Mouse (Mus musculus) liver, embryonic 16.5 days (tissue): Measurements from ENCODE around the gene Dnajc17. TPM values are rescaled to one million over a fixed set of nuclear protein-coding genes. Genes with fewer than 3 reads are reported as not detected.

ENCODE experiments used
- ATAC-seq: fragments of 200-750 bp; cut with Nextera tagmentation; 2 replicates; pipeline ENCODE4 v1.8.0; 2017; ENCODE audit warnings: low read depth, mild to moderate bottlenecking, moderate number of reproducible peaks, moderate library complexity
- H3K27ac ChIP-seq: fragments of 300-500 bp; sonication (generic); 2 replicates; pipeline ENCODE4 v1.5.1; 2014; ENCODE audit warnings: mild to moderate bottlenecking, low read length
- H3K27me3 ChIP-seq: fragments of 300-500 bp; sonication (generic); 2 replicates; pipeline ENCODE4 v1.6.1; 2014; ENCODE audit warnings: low read depth, low read length, mixed read lengths; ENCODE audit not compliant: control insufficient read depth, insufficient read depth
- H3K36me3 ChIP-seq: fragments of 300-500 bp; sonication (generic); 2 replicates; pipeline ENCODE4 v1.6.1; 2014; ENCODE audit warnings: mild to moderate bottlenecking; ENCODE audit not compliant: control insufficient read depth, insufficient read depth
- H3K4me1 ChIP-seq: fragments of 300-500 bp; sonication (generic); 2 replicates; pipeline ENCODE4 v1.6.1; 2014; ENCODE audit warnings: low read depth, low read length, mixed read lengths; ENCODE audit not compliant: control insufficient read depth
- H3K4me2 ChIP-seq: fragments of 300-500 bp; sonication (generic); 2 replicates; pipeline ENCODE4 v1.6.1; 2014; ENCODE audit warnings: low read depth, low read length, mixed read lengths
- H3K4me3 ChIP-seq: fragments of 300-500 bp; sonication (generic); 2 replicates; pipeline ENCODE4 v1.5.1; 2014; ENCODE audit warnings: low read depth, mild to moderate bottlenecking, low read length
- H3K9ac ChIP-seq: fragments of 300-500 bp; sonication (generic); 2 replicates; pipeline ENCODE4 v1.6.1; 2014; ENCODE audit warnings: low read depth, low read length
- H3K9me3 ChIP-seq: fragments of 300-500 bp; sonication (generic); replicated peaks from 2 replicates; pipeline ENCODE4 v1.6.1; 2016; ENCODE audit warnings: low read length; ENCODE audit not compliant: control insufficient read depth
- WGBS: fragments of 180-500 bp; shearing (Covaris S2); extraction: QIAGEN DNeasy Blood & Tissue Kit; methylation state at CpG from one replicate; pipeline ENCODE4 v1.1.7; 2014; ENCODE audit not compliant: insufficient replicate concordance; 5-methylcytosine and 5-hydroxymethylcytosine counted together
- polyA plus RNA-seq: library from polyadenylated mRNA; unstranded; fragments of >200 nt; fragmentation: Nextera tagmentation; extraction: Ambion mirVana; gene quantifications from 2 replicates; pipeline ENCODE4 v1.2.1, GENCODE M21; 2015

Dnajc17 gene
- polyA plus RNA-seq, 1 experiment from 2014 or later = 6.6 TPM

DNA sequence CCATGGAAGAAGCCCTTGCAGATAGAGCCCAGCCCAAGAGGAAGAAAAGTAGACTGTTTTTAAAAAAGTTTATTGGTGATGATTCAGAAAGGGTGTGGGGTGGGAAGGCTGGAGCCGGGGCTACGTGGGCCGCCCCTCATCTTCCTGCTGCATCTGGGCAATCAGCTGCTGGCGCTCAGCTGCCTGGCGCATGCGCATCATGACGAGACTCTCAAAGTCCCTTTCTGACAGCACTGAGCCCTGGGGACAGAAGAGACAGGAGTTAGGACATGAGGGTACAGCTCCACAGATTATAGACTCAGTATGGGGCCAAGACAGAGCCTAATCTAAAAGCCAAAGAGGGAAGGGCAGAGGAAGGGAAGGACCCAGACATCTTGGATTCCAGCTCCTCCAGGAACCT, 36.1 kb downstream of the Dnajc17 start:
- Histone ChIP-seq H3K36me3 (no peaks in the 10 kb centered on the region; the same call in none of the 2 replicates), H3K27me3 (peaks cover 15% of the 10 kb centered on the region), H3K4me2 (no peak overlapping the region), H3K9ac (no peak overlapping the region), H3K4me3 (no peak overlapping the region), H3K4me1 (peaks cover 19% of the 10 kb centered on the region), H3K27ac (no peak overlapping the region), H3K9me3 (no peaks in the 10 kb centered on the region)
- ATAC-seq = no peak
- 81% methylated on average over 7 of the region's 7 CpGs for WGBS

- H3K27me3 ChIP-seq = peaks cover 24% of the 10 kb centered on the region
- peaks cover 23% of the 10 kb centered on the region for H3K4me1 ChIP-seq
- no peaks in the 10 kb centered on the region; the same call in none of the 2 replicates for H3K36me3 ChIP-seq
- no peak overlapping the region for H3K27ac ChIP-seq
- WGBS = 73% methylated on average over 8 of the region's 8 CpGs
- H3K9ac ChIP-seq = no peak overlapping the region
- H3K9me3 ChIP-seq = no peaks in the 10 kb centered on the region
- no peak for ATAC-seq
- no peak overlapping the region for H3K4me3 ChIP-seq
- H3K4me2 ChIP-seq = no peak overlapping the region
Observed at GRCm38 (mm10) chr2:119171574-119171973, 37.0 kb downstream of the Dnajc17 start.

GRCm38 (mm10) chr2:119170282-119170681, 38.3 kb downstream of the Dnajc17 start:
- peaks cover 30% of the 10 kb centered on the region for H3K27me3 ChIP-seq
- 49% methylated on average over 2 of the region's 2 CpGs for WGBS

GRCm38 (mm10) chr2:119167866-119168256, 40.7 kb downstream of the Dnajc17 start:
- 6% methylated on average over 26 of the region's 26 CpGs for WGBS
- Histone ChIP-seq H3K27ac (0 out of 2 replicates have a peak overlapping the region, but pooled peaks have one; percentile 17), H3K27me3 (peaks cover 30% of the 10 kb centered on the region), H3K9me3 (no peaks in the 10 kb centered on the region), H3K4me2 (peak overlapping the region; percentile 93), H3K36me3 (no peaks in the 10 kb centered on the region; the same call in none of the 2 replicates), H3K4me1 (peaks cover 22% of the 10 kb centered on the region), H3K9ac (peak overlapping the region; percentile 68), H3K4me3 (peak overlapping the region; percentile 66)
- ATAC-seq = peak; percentile 6; the same call in 1 of the 2 replicates

More at GRCm38 (mm10) chr2:119170282-119170681, 38.3 kb downstream of the Dnajc17 start:
- peaks cover 22% of the 10 kb centered on the region for H3K4me1 ChIP-seq
- H3K4me3 ChIP-seq = no peak overlapping the region
- no peak overlapping the region for H3K4me2 ChIP-seq
- H3K36me3 ChIP-seq = no peaks in the 10 kb centered on the region; the same call in none of the 2 replicates
- no peak for ATAC-seq
- H3K27ac ChIP-seq = no peak overlapping the region
- no peak overlapping the region for H3K9ac ChIP-seq
- no peaks in the 10 kb centered on the region for H3K9me3 ChIP-seq

DNA sequence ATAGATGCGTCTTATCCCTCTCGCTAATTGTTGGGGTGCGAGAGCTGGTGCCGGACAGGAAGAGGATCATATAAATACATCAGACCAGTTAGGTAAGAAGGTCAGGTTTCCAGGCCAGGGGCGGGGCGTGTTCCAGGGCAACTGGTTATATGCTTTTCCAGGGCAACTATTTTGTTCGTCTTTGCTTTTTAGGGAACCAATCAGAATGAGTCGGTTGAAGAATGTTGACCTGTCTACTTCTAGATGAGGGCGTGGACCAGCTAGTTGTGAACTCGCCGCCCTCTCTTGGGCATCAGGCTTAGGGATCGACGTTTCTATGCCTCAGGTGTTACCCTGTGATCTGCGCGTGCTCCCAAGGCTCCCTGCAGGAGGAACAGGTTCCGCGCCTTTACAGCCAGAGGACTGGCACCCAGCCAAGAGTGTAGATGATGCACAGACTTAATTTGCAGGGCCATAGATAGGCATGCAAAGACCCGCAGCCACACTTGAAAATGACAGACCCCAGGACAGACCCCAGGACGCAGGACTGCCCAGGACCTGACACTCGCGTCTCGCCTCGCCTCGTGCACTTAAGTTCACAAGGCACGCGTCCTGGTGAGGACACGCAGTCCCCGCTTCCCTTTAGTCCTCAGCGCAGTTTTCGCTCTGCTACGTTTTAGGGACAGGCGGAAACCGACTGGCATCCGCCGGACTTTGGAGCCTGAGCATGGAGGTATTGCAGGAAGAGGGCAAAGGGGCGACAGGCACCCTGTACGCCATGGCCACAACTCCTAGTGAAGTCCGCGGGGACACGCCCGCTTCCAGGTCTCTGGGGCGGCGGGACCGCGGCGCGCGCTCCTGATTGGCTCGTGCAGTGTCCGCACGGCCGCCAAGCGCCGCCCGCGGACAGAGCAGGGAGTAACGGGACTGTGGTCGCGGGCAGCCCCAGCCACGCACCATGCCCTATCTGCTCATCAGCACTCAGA, 41.4 kb downstream of the Dnajc17 start, which contains the start of gene Gchfr:
Gene Gchfr, plus strand, starts transcription at position 873 of the 965 bp plus-strand sequence.
- Histone ChIP-seq H3K4me3 (peak within 1 kb of the TSS; percentile 66), H3K27ac (peak within 1 kb of the TSS; percentile 63), H3K4me2 (peak within 1 kb of the TSS; percentile 93), H3K27me3 (peaks cover 30% of the 10 kb centered on the region), H3K9ac (peak within 1 kb of the TSS; percentile 68), H3K9me3 (no peaks in the 10 kb centered on the region), H3K4me1 (peaks cover 20% of the 10 kb centered on the region), H3K36me3 (no peaks in the 10 kb centered on the region; the same call in none of the 2 replicates)
- 1% methylated on average over 60 of the region's 60 CpGs for WGBS
- peak; percentile 88 for ATAC-seq

DNA sequence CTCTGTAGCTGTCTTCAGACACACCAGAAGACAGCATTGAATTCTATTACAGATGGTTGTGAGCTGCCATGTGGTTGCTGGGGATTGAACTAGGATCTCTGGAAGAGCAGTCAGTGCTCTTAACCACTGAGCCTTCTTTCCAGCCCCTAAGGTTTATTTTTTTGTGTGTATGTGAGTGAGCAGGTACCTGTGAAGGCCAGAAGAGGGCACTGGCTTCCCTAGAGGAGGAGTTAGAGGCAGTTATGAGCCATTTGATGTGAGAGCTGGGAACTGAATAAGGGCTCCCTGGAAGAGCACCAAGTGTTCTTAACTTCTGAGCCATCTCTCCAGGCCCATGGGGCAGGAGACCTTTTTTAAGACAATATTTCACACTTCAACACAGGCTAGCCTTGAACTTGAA, 43.2 kb downstream of the Dnajc17 start:
- no peak for ATAC-seq
- no peaks in the 10 kb centered on the region for H3K36me3 ChIP-seq
- peaks cover 30% of the 10 kb centered on the region for H3K27me3 ChIP-seq
- no peak overlapping the region for H3K9ac ChIP-seq
- no peak overlapping the region for H3K4me2 ChIP-seq
- no peak overlapping the region for H3K4me3 ChIP-seq
- no peaks in the 10 kb centered on the region for H3K9me3 ChIP-seq
- peaks cover 20% of the 10 kb centered on the region for H3K4me1 ChIP-seq
- no peak overlapping the region for H3K27ac ChIP-seq

DNA sequence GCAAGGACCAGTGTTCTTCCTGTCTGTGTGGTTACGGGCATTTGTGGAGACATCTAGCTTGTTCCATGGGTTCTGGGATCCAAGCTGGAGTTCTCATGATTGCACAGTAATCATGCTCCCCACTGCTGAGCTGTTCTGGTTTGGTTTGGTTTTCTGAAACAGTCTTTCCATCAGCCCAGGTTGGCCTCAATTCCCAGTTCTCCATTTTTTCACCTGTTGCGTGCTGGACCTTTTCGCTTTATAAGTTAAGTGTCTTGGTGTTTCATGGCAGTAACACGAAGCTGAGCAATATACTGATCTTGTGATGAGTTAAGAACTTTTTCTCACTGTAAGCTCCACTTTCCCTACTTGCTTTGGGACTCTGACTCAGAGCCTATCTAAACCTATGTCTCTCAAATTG, 44.6 kb downstream of the Dnajc17 start:
- Histone ChIP-seq H3K4me3 (no peak overlapping the region), H3K36me3 (no peaks in the 10 kb centered on the region), H3K27me3 (peaks cover 29% of the 10 kb centered on the region), H3K4me2 (no peak overlapping the region), H3K9me3 (no peaks in the 10 kb centered on the region), H3K9ac (no peak overlapping the region), H3K27ac (no peak overlapping the region), H3K4me1 (peaks cover 20% of the 10 kb centered on the region)
- no peak for ATAC-seq
- 82% methylated on average over 4 of the region's 4 CpGs for WGBS

GRCm38 (mm10) chr2:119163135-119163534, 45.5 kb downstream of the Dnajc17 start:
- H3K4me3 ChIP-seq = no peak overlapping the region
- H3K27ac ChIP-seq = no peak overlapping the region
- peak overlapping the region; percentile 11; the same call in 1 of the 2 replicates for H3K9ac ChIP-seq
- H3K27me3 ChIP-seq = peaks cover 22% of the 10 kb centered on the region
- no peaks in the 10 kb centered on the region for H3K36me3 ChIP-seq
- ATAC-seq = peak; percentile 26; the same call in 1 of the 2 replicates
- 23% methylated on average over 3 of the region's 3 CpGs for WGBS
- H3K9me3 ChIP-seq = no peaks in the 10 kb centered on the region
- 0 out of 2 replicates have a peak overlapping the region, but pooled peaks have one; percentile 14 for H3K4me2 ChIP-seq
- H3K4me1 ChIP-seq = peaks cover 20% of the 10 kb centered on the region

- Histone ChIP-seq H3K4me1 (peaks cover 14% of the 10 kb centered on the region), H3K27me3 (peaks cover 5% of the 10 kb centered on the region; the same call in 1 of the 2 replicates), H3K9me3 (no peaks in the 10 kb centered on the region), H3K4me3 (no peak overlapping the region), H3K4me2 (no peak overlapping the region), H3K36me3 (no peaks in the 10 kb centered on the region), H3K27ac (no peak overlapping the region), H3K9ac (no peak overlapping the region)
- WGBS = 55% methylated on average over 2 of the region's 2 CpGs
- no peak for ATAC-seq
Observed at GRCm38 (mm10) chr2:119161247-119161646, 47.3 kb downstream of the Dnajc17 start.
